Mouse (Mus musculus) embryo, embryonic 10 days (tissue): ENCODE results near the gene Ankk1.

Source experiments
- DNase-seq: peaks from one replicate; pipeline ENCODE4 v3.0.0-alpha.2; 2015; ENCODE audit warnings: low spot score

Gene Ankk1

GRCm38 (mm10) chr9:49426921-49427320 is at the start of gene Ankk1:
Gene Ankk1 (minus strand): TSS chr9:49427021.
- no peak for DNase-seq

- DNase-seq = no peak
Observed at GRCm38 (mm10) chr9:49472126-49472525, 45.3 kb upstream of the Ankk1 start.

- no peak for DNase-seq
Observed at GRCm38 (mm10) chr9:49470946-49471345, 44.1 kb upstream of the Ankk1 start.

GRCm38 (mm10) chr9:49470006-49470405 is 43.2 kb upstream of the Ankk1 start:
- DNase-seq = no peak

GRCm38 (mm10) chr9:49456136-49456535 is 29.3 kb upstream of the Ankk1 start:
- no peak for DNase-seq

GRCm38 (mm10) chr9:49452396-49452795 is 25.6 kb upstream of the Ankk1 start:
- no peak for DNase-seq

- no peak for DNase-seq
Observed at GRCm38 (mm10) chr9:49450491-49450890, 23.7 kb upstream of the Ankk1 start.

- DNase-seq = no peak
Observed at GRCm38 (mm10) chr9:49442621-49443020, 15.8 kb upstream of the Ankk1 start.

GRCm38 (mm10) chr9:49427478-49427877 is 657 bp upstream of the Ankk1 start:
- DNase-seq = no peak

- no peak for DNase-seq
Observed at GRCm38 (mm10) chr9:49425585-49425984, 1.2 kb downstream of the Ankk1 start.

GRCm38 (mm10) chr9:49423866-49424265 is 3.0 kb downstream of the Ankk1 start:
- DNase-seq = no peak

GRCm38 (mm10) chr9:49410621-49411020 is 16.2 kb downstream of the Ankk1 start:
- no peak for DNase-seq

- no peak for DNase-seq
Observed at GRCm38 (mm10) chr9:49407028-49407427, 19.8 kb downstream of the Ankk1 start.

- DNase-seq = peak; percentile 22
Observed at GRCm38 (mm10) chr9:49403711-49404110, 23.1 kb downstream of the Ankk1 start.

- DNase-seq = no peak
Observed at GRCm38 (mm10) chr9:49396006-49396405, 30.8 kb downstream of the Ankk1 start.

GRCm38 (mm10) chr9:49392242-49392641 is 34.6 kb downstream of the Ankk1 start:
- no peak for DNase-seq

- no peak for DNase-seq
Observed at GRCm38 (mm10) chr9:49386119-49386518, 40.7 kb downstream of the Ankk1 start.

GRCm38 (mm10) chr9:49385301-49385700 is 41.5 kb downstream of the Ankk1 start:
- DNase-seq = no peak

- no peak for DNase-seq
Observed at GRCm38 (mm10) chr9:49384855-49385254, 42.0 kb downstream of the Ankk1 start.

GRCm38 (mm10) chr9:49384041-49384440 is 42.8 kb downstream of the Ankk1 start:
- peak; percentile 10 for DNase-seq

- no peak for DNase-seq
Observed at GRCm38 (mm10) chr9:49379962-49380361, 46.9 kb downstream of the Ankk1 start.

GRCm38 (mm10) chr9:49373946-49374345 is 52.9 kb downstream of the Ankk1 start:
- no peak for DNase-seq

- DNase-seq = peak; percentile 78
Observed at GRCm38 (mm10) chr9:49365763-49366162, 61.1 kb downstream of the Ankk1 start.
